Mouse (Mus musculus): ENCODE measurements at regions not wholly inside any gene's neighbourhood (a gene's known extent, or its start where the extent isn't known, plus 50 kb on each side); places are given as distances from the start of the nearest gene placed in this dataset.

DNA sequence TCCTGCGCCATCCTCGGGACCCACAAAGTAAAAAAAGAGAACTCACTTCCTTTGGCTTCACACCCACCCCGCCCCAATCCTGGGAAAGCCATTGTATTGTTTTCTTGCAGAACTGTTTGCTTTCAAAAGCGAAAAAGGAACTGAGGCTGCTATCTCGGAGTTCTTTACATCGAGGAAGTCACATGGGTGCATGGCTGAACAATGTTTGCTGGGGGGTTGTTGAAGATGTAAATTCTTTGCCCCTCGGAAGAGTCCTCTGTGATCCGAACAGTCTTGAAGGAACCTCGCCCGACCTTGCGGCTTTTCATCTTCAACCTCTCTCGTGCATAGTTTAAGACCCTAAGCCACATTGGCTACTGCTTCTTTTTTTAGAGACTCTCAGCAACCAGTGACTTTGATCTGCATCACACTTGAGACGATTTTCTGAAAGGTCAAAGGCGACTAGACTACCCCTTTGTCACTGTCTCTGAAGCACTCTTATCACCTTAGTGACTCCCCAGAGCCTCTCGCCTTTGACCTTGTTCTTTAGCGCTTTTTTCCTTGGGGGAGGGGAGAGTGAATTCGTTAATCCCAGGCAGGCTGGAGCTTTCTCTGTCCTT, 197.9 kb downstream of the Dusp6 start:
- peak; percentile 38 for DNase-seq (ENCODE audit: low read depth, low spot score)

DNA sequence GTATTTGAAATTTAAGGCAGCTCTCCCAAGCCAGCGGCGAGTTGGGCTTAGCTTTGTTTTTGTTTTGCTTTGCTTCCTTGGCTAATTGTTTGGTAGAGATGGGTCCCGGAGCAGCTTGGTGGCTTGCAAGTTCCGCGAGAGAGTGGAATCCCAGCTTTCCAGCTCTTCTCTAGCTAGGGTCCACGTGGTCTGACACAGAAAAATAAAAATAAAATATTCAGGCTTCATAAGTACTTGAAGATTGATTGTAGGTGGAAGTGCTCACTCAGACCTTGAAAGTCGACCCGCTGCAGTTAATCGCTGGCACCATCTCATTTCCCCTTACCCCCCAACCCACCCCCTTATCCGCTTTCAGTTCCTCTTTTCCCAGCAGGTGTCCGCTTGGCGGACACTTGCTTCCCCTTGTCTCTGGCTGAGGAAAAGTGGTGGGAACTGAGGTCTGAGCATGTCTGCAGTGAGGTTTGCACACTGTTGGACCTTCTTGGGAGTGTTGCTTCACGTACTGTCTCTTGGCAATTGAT, 198.5 kb downstream of the Dusp6 start:
- no peak for DNase-seq (ENCODE audit: low read depth, low spot score)

DNA sequence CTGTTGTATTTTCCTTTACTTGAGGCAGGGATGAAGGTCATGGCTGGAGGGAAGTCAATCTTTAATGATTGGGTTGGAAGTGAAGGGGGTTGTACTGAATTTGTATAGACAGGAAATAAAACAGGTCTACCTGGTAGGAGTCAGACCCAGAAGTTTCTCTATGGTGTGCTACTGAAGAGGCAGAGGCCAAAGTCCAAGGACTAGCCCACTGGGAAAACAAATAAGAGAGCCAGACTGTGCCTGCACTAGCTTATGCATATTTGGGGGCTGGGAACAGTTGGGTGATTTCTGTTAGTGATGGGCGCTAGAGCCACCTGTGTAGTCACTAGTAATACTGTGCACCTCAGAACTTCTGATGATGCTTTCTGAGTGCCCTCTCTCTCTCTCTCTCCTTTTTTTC, 203.7 kb downstream of the Dusp6 start:
- DNase-seq (ENCODE audit: low read depth, low spot score), result no peak

DNA sequence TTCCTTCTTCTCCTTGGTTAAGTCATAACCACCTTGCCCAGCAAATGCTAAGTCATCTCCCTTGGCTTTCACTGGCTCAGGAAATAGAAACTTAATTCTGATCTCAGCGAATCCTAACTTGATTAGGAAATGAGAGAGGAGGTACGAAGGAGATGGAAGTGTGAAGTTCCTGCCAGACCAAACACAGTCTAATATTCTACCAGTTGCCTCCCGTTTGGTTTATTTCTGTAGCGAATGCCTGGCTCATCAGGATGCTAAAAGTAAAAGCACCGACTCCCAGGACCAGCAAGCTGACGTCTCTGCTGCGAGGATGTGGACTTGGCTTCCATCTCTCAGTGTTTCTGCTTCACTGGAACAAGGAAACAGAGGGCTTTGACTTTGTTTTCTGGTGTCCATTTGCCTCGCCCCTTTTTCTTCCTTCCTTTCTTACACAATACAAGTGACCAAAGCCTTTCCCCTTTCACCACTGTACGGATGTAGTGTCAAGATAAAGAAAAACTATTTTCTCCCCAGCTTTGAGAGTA, 204.3 kb downstream of the Dusp6 start:
- no peak for DNase-seq (ENCODE audit: low read depth, low spot score)

DNA sequence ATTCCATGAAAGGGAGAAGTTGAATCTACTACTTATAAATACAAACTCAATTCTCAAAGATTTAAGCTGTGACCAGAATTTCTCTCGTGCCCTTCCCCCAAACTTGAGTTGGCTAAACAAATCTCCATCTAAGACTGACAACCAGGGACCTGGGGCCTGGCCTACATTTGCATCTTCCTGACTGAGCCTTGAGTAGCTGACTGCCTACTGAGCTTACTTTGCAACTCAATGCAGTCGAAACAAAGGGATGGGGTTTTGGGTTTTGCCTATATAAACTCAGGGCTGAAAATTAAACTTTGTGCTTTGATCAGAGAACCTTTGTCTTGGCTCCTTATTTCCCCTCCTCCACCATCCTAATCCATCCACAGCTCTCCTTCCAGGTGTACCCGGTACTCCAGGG, 205.9 kb downstream of the Dusp6 start:
- DNase-seq (ENCODE audit: low read depth, low spot score), result no peak

DNA sequence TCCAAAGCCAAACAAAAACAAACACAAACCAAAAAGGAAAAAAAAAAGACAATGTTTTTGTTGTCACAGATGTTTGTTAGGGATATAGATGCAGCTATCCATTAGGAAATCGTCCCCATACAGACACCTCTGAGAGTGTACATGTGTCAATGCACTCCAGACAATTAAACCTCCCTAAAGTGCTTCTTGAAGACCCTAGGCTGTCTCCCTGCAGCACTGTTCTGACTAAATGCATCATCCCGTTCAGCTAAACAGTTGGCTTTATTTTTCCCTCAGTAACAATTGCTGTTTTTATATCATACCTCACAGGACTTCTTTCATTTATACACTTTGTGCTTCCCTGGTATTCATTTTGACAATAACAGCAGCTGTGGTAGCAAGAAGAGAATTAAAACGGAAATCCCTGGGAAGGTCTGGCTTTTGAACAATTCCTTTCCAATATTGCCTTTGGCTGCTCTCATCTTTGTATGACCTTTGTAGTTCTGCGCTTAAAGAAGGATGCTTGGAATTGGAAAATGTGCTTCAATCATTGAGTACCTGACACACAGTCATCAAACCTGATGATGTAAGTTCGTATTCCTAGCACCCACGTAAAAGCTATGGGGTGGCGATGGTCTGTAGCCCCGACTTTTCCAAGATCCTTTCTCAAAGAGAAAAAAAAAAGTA, 208.9 kb downstream of the Dusp6 start:
- no peak for DNase-seq (ENCODE audit: low read depth, low spot score)

DNA sequence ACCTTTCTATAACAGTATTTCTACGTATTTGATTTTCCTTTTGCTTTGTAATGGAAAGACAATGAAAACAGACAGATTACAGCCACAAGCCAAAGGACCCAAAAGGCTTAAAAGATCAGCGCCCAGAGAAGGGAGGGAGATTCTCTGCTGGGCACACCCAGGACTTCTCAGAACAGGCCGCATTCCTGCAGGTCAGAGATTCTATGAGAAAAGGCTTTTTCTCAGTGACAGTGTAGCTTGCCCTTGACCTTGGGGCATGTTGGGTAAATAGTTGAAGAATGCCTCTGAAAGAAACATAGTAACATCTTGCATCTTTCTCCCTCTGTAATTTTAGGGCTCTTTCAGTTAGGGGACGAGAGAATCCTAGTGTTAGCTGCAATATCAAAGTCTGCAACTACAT, 209.8 kb downstream of the Dusp6 start:
- no peak for DNase-seq (ENCODE audit: low read depth, low spot score)

DNA sequence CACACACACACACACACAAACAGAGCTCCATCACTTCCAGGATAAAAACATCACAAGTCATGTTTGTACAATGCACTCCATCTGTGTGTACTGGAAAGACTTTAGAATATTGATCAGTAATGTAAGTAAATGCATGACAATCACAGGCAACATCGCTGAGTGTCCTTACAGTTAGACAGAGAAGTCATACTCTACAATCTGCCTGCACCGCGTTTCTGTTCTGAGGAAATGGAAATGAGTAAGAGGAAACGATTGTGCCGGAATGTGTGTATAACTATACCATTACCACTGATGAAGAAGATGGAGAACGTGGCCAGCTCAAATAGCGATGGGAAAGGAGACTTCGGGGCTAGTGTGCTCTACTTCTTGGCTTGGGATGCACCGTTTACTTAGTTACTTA, 210.7 kb downstream of the Dusp6 start:
- no peak for DNase-seq (ENCODE audit: low read depth, low spot score)

DNA sequence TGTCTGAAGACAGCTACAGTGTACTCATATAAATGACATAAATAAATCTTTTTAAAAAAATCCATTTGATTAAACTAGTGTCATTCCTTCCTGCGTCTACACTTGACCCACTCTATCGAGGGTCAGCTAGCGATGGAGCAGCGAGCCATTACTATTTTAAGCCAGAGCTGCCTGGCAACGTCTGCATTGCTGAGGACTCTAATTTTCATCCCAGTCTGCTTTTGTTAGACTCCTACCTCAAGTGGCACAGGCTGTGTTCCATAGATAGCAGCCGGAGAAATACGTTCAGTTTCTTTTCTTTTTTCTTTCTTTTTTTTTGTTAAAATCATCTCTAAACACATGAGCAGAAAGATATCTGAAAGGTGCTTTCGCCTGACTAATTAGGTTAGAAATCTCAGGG, 211.5 kb downstream of the Dusp6 start:
- no peak for DNase-seq (ENCODE audit: low read depth, low spot score)

DNA sequence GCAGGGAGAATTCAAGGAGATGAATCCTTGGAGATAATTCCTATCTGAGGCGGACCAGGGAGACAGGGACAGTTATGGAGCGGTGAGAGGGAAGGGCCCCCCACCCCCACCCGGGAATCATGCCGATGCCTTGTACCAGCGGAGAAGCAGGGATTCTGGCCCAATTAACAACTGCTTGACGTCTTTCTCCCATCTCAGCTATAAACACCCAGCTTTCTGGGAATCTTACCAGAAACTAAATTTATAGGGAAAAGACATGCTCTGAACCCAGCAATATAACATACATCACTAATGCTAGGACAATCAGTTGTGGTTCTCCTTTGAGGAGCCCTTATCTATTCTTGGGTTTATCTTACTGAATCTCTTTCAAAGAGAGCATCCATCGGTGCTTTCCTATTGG, 213.2 kb downstream of the Dusp6 start:
- DNase-seq (ENCODE audit: low read depth, low spot score), result no peak

DNA sequence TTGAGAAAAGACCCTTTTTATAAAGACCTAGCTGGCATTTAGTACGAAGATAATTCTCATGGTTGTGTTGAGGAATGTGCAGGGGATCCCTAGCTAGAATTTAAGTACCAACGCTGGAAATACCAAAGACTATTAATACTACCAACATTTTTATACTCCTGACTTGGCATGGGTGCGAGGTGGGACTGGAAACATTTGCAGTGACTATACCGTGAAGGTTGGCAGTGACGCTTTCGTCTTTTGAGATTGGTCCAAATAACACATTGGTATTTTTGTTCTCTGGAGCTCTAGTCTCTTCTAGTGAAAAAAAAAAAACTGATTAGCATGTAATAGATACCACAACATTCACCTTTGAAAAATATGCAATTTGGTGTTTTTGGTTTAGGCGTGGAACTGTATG, 213.7 kb downstream of the Dusp6 start:
- no peak for DNase-seq (ENCODE audit: low read depth, low spot score)

DNA sequence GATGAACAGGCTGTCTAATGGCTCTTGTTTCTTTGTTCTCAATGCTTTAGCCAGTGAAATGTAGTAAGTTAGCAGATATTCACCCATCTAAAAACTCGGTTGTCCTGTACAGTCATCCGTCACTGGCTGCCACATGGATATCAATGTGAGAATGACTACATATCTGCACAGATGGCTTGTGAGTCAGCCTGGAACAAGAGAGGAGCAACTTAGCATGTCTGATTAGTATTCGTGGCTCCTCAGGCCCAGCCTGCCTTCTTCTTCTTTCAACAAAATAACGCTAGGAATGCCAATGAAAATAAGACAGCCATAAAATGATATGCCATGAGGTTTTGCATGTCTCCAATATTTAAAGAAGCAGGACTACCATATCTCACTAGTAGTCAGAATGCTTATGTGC, 217.5 kb downstream of the Dusp6 start:
- DNase-seq (ENCODE audit: low read depth, low spot score), result no peak

DNA sequence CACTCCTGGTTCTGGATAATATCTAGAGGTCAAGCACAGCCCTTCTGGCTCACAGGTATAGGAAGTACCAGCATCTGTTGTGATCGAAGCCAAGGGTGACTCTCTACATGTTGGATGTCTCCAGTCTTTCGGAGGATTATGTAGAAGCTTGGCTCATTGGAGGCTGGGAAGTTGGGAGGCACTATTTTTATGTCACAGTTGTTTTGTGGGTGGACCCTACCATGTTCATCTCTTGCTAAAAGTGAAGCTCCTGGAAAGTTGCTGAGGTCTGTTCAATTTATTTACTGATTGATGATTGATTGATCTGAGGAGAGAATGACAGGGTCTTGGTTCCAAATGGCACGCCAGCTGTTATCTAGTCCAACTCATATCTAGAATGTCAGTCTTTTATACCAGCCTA, 219.0 kb downstream of the Dusp6 start:
- no peak for DNase-seq (ENCODE audit: low read depth, low spot score)

DNA sequence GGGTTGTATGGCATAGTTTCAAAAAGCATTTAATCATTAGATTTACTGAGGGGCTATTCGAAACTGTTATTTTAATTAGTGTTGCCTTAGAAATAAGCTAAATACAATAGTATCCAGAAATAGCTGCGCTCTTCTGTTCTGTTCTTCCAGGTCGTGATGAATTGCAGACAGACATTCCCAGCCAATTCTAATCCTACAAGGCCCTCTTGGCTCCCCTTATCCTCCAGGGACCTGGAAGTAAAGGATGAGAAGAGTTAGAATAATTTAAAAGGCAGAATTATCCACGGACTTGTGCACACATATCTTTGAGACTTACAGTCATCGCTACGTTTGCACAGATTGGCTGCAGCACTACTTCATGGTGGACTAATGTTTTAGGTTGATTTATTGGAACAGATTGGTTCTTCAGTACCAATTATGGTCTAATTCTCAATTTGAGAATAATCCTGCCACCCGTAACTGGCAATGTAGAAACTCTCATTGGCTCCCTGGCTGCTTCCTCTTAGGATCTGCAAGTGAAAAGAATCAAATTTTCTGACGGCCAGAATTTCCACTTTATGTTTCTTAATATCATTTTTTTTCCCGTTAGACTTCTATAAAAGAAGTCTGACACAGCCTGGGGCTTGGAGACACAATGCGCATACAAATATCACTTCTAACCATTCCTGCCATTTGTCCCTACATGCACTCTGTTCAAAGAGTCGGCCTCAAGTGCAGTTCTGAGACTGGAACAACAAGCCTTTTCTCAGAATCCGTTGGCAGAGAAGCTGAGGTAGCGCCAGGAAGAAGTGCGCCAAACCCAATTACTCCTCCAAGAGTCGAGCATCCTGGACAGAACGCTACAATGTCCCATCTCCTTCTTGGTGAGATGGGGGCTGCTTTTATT, 225.4 kb downstream of the Dusp6 start:
- no peak for DNase-seq (ENCODE audit: low read depth, low spot score)

DNA sequence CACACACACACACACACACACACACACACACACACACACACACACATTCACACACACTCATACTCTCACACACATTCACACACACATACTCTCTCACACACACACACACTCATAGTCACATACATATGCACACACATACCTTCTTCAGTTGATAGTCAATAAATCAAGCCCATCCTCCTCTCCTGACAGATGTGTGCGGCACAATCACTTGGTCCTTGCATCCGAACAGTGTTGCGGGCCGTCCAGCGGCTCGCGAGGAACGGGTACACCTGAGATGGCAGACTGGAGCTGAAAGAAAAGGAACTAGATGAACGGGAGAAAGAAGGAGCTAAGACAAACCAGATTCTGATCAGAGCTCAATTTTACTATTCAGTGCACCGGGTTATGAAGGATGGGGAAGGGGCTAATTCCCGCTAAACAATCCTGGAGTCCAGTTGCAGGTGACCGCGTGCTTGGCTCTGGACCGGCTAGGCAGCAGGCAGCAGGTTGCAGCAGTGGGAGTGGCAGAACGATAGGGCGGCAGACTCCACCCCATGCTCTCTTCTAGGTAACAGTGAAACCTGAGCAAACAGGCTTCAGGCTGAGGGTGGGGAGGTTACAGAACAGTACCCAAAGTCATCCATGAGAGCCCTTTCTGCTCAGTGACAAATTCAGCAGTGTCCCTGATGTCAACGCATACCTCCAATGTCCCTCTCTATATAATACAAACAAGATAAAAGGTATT, 247.8 kb downstream of the Csl start:
- DNase-seq (ENCODE audit: low read depth, low spot score), result no peak

DNA sequence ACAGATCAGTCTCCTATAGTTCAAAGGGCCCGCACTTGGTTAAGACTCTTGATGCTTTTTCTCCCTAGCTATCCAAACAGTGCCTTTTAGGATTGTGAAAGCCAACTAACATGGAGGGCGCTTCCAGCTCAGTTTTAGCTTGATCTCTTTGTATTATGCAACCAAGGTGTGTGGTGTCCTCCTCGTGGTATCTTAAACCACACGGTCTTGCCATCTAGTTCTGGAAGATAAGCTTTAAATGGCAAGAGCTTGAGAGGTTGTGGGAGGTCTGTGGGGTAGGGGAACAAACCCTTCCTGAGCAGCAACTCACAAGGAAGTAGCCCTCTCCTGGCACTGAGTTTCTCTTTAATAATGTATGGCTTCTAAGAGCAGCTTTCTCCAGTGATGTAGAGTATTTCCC, 241.5 kb downstream of the Csl start:
- no peak for DNase-seq (ENCODE audit: low read depth, low spot score)

DNA sequence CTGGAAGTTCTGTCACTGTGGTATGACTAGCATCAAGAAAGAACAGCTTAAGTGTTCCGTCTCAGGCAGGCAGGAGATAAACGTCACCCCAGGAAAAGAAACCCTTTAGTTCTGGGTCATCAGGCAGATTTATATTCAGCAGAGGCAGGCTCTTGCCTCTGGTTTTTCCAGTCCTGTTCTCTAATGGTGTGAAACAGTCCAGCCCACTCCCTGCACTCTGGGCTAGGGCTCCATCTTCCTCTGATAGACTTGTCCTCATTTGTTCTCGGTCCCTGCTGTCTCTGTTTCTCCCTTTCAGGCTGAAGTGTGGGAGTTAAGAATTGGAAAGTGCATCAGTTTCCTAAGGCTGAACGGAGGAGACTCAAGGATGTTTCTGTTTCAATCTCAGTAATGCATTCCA, 240.0 kb downstream of the Csl start:
- DNase-seq (ENCODE audit: low read depth, low spot score), result no peak

DNA sequence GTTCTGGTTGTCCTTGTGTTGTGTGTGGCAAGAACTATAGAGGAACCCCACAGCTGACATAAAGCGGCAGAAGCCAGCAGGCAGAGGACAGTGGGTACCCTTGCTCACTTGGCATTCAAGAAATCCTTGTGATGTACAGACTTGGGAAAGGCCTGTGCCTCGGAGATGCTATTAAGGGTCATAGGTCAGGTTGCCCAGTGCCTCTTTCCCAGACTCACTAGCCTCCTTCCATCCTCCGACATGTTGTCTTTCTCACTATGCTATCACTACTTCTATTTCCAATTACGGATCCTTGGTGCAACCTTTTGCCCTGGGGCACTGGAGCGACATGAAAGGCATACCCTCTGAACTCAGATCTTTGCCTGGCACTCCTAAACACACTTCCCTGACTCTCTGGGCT, 235.6 kb downstream of the Csl start:
- no peak for DNase-seq (ENCODE audit: low read depth, low spot score)

DNA sequence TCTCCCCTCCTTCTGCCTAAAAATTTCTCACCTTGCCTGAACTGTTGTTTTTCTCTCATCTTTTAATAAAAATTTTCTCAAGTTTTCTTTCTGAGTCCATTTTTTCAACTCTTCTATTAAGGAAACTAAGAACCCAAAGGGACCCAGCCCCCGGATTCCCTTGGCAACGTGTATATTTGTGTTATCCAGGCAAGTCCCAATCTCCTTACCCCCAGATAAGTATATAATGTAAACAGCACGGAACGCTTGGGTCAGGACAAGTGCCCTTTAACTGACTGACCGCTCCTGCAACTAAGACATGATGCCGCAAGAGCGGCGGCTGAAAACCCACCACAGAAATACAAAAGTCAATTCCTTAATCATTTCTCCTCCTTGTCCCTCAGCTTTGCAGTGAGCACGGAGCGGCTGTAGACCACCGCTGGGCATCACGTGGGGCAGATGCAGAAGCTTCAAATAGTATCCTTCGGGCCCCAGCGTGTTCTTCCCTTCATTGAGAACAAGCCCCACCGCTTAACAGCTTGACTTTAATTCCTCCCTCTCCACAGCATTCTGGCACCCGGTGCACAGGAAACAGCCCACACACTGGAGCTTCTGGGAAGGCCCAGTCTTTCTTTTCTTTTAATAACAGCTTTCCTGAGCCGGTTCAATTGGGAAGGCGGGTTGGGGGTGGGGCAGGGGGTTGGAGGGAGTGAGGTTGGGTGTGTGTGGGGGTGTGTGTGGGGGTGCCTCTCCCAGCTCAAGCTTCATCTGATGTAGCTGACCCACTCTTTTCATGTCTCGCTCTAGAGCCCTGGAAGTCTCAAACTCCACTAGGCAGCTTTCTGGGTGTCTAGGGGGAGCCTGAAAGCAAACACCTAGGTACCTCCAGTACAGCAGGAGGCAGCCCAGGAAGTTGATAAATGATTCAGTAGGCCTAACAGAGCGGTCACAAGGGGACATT, 234.9 kb downstream of the Csl start:
- DNase-seq (ENCODE audit: low read depth, low spot score), result no peak

DNA sequence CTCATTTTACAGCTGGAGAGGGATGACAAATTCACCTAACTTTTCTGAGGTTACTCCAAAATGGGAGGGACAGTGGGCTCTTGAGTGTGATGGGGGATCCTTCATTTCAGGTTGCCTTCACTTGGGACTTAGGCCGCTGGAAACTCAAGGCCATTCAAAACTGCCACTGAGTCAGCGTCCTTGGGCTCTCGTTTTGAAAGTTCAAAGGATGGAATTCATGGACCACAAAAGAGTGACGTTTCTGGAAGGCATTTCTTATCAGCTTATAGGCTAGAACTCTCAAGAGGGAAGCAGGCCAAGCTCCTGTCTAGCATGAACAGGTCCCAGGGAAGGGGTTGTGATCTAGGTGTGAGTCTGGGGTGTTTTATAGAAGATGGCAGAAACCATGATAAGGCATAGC, 233.3 kb downstream of the Csl start:
- DNase-seq (ENCODE audit: low read depth, low spot score), result no peak

DNA sequence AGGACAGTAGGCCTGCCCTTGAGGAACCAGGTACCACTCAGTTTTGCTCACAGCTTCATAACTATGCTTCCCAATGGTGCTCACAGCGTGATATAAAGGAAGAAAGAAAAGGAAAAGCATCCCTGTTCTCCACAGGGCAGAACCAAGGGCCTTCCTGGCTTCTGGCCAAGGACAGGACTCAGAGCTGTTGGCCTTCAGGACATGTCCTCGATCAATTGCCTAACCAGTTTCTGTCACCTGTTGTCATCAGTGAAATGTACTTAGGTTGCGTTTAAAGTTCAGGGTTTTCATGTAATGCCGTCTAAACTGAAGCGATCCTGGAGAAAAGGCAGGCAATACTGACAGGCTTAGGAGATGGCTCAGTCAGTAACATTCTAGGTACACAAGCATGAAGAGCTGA, 232.9 kb downstream of the Csl start:
- no peak for DNase-seq (ENCODE audit: low read depth, low spot score)

Data from forelimb bud, embryonic 11.5 days (tissue).